Comparison of ENCODE assay signal across 9 mouse cellular contexts in genomic region chr7:24974893-24975595, GRCm38 (mm10). TPM values are rescaled to one million over a fixed set of nuclear protein-coding genes. Genes with fewer than 3 reads are reported as not detected.
A peak's percentile ranks its signal among the peaks of the same experiment; 100 is the strongest.
DNase-seq lines count a peak whose midpoint lies in the region; ATAC-seq and TF ChIP-seq lines count a peak whose summit lies in the region.
"Had no signal": no experiment of that assay in that cellular context is flagged by ENCODE, and none has a peak within 500 bp of the region (broad histone marks: within the 10 kb centered on the region; RNA-seq: fewer than 3 reads in every experiment).

No protein-coding gene starts in this region.

- no peaks in the 10 kb centered on the region for H3K36me3 ChIP-seq in kidney, embryonic 14.5 days (ENCODE audit: control insufficient read depth, insufficient read depth, low read length)
- H3K36me3 ChIP-seq in E14TG2a.4 (ENCODE audit: insufficient read depth, low read length): peaks cover 35% of the 10 kb centered on the region

- no peak overlapping the region for H3K27ac ChIP-seq in kidney, embryonic 14.5 days (ENCODE audit: low read depth, low read length)
- no peak overlapping the region for H3K27ac ChIP-seq in bone marrow macrophage, adult 2 months (ENCODE audit: insufficient read depth, low read depth, low read length)

- TF ChIP-seq CTCF in E14TG2a.4 (conservative IDR thresholded peaks at IDR 0.05; ENCODE audit: low read length): peak; percentile 89
- peak; percentile 55; the same call in 1 of the 2 replicates for TF ChIP-seq CTCF in bone marrow macrophage, adult 2 months (IDR thresholded peaks at IDR 0.05; ENCODE audit: low read depth, low read length)
- peak; percentile 39 for TF ChIP-seq CTCF in lung, adult 2 months (IDR thresholded peaks at IDR 0.05; ENCODE audit: insufficient read depth, low read length)

- H3K4me3 ChIP-seq in kidney, embryonic 14.5 days (ENCODE audit: low read length): no peak overlapping the region
- H3K4me3 ChIP-seq in E14TG2a.4 (replicated peaks; ENCODE audit: low read length): no peak overlapping the region
- H3K4me3 ChIP-seq in bone marrow macrophage, adult 2 months (ENCODE audit: insufficient read depth, low read length): no peak overlapping the region
- H3K4me3 ChIP-seq in lung, adult 2 months (replicated peaks; ENCODE audit: extremely low read depth, low read depth, low read length): no peak overlapping the region
- H3K4me3 ChIP-seq: erythroblast, embryonic 14.5 days had no signal

- no peak overlapping the region for H3K9ac ChIP-seq in kidney, embryonic 14.5 days (ENCODE audit: low read depth, low read length)

- TF ChIP-seq POLR2A in bone marrow macrophage, adult 2 months (IDR thresholded peaks at IDR 0.05; ENCODE audit: borderline replicate concordance, low read depth, low read length): no peak
- TF ChIP-seq POLR2A in lung, adult 2 months (IDR thresholded peaks at IDR 0.05; ENCODE audit: borderline replicate concordance, extremely low read depth, low read depth, low read length): no peak

- H3K9me3 ChIP-seq in kidney, embryonic 14.5 days (ENCODE audit: control insufficient read depth, low read length): no peaks in the 10 kb centered on the region
- no peaks in the 10 kb centered on the region for H3K9me3 ChIP-seq in E14TG2a.4 (ENCODE audit: low read length)

- H3K27me3 ChIP-seq in kidney, embryonic 14.5 days (ENCODE audit: control insufficient read depth, insufficient read depth, low read length): no peaks in the 10 kb centered on the region
- H3K27me3 ChIP-seq in E14TG2a.4 (ENCODE audit: insufficient read depth, low read length): peaks cover 6% of the 10 kb centered on the region; the same call in 1 of the 2 replicates

- no peak for ATAC-seq in kidney, embryonic 14.5 days (ENCODE audit: low FRiP score, low TSS enrichment)

- no peak overlapping the region for H3K4me2 ChIP-seq in kidney, embryonic 14.5 days (replicated peaks; ENCODE audit: low read depth, low read length)

- DNase-seq in kidney, adult 18-20 months: peak; percentile 32
- peak; percentile 17 to 49 for DNase-seq in heart, postnatal 10 days
- DNase-seq in lung, adult 2 months: peak; percentile 28
- peak; percentile 60 for DNase-seq in testis, postnatal 10 days (ENCODE audit: low spot score)
- DNase-seq in right cerebral cortex, postnatal 14 days: no peak

- 29% methylated on average over 9 of the region's 9 CpGs for whole genome bisulfite sequencing in kidney, embryonic 14.5 days
- WGBS in lung, adult 2 months: 24% methylated on average over 9 of the region's 9 CpGs

- intact Hi-C loops in heart, postnatal 10 days (cut with DNase I): loop anchor here (5.0 kb wide), 1 partner anchor 73 kb away; the partner anchor contains the start of gene Arhgef1

- 0 out of 2 replicates have a peak, but pooled peaks cover 7% of the 10 kb centered on the region for H3K4me1 ChIP-seq in kidney, embryonic 14.5 days (ENCODE audit: control insufficient read depth, insufficient read depth, low read length)
- peaks cover 27% of the 10 kb centered on the region for H3K4me1 ChIP-seq in E14TG2a.4 (replicated peaks; ENCODE audit: low read depth, low read length)
- peaks cover 23% of the 10 kb centered on the region for H3K4me1 ChIP-seq in bone marrow macrophage, adult 2 months (ENCODE audit: control insufficient read depth, insufficient read depth, low read length)
- H3K4me1 ChIP-seq in lung, adult 2 months (ENCODE audit: control insufficient read depth, insufficient read depth, low read length): peaks cover 2% of the 10 kb centered on the region; the same call in 1 of the 2 replicates

RNA-seq across cellular contexts. Expression of gene Rabac1, which starts 2.5 kb away (rescaled TPM):
- 129 and 144 TPM in 2 replicates for polyA plus RNA-seq in kidney, embryonic 14.5 days (2014; fragmentation: Nextera tagmentation; extraction: Ambion mirVana)
- polyA plus RNA-seq in bone marrow macrophage, adult 2 months (2012; ENCODE audit: insufficient read depth, insufficient read length, missing spikeins): 205 and 226 TPM in 2 replicates
- total RNA-seq in heart, postnatal 10 days (2021): 100 to 1,000 TPM; 292 to 300 TPM
- 806 and 948 TPM in 2 replicates for polyA plus RNA-seq in lung, adult 2 months (2012; rRNA removed)

RNA-seq across cellular contexts. Expression of gene Atp1a3, which starts 30.7 kb away (rescaled TPM):
- 0.27 and 0.68 TPM in 2 replicates for polyA plus RNA-seq in kidney, embryonic 14.5 days (2014; fragmentation: Nextera tagmentation; extraction: Ambion mirVana)
- 70.0 and 85.8 TPM in 2 replicates for polyA plus RNA-seq in bone marrow macrophage, adult 2 months (2012; ENCODE audit: insufficient read depth, insufficient read length, missing spikeins)
- total RNA-seq in heart, postnatal 10 days (2021): under 1 TPM; 0.43 to 0.72 TPM
- 4.8 and 7.1 TPM in 2 replicates for polyA plus RNA-seq in lung, adult 2 months (2012; rRNA removed)

RNA-seq across cellular contexts. Expression of gene Gm4881, which starts 30.8 kb away (rescaled TPM):
- not detected in 2 replicates for polyA plus RNA-seq in kidney, embryonic 14.5 days (2014; fragmentation: Nextera tagmentation; extraction: Ambion mirVana)
- not detected in 2 replicates for polyA plus RNA-seq in bone marrow macrophage, adult 2 months (2012; ENCODE audit: insufficient read depth, insufficient read length, missing spikeins)
- not detected for total RNA-seq in heart, postnatal 10 days (2021)
- not detected in 2 replicates for polyA plus RNA-seq in lung, adult 2 months (2012; rRNA removed)
- polyA plus RNA-seq: erythroblast, embryonic 14.5 days had no signal

Comparison
In these comparisons a context has a peak if more than half of its experiments do, and no peak if none do; other contexts are left out.
1. CTCF ChIP-seq: peak in every context shown above with its lines; median percentile 89 in E14TG2a.4; 55 in bone marrow macrophage, adult 2 months; 39 in lung, adult 2 months.